ENCODE assay signal across 8 mouse cellular contexts in the genomic region with DNA sequence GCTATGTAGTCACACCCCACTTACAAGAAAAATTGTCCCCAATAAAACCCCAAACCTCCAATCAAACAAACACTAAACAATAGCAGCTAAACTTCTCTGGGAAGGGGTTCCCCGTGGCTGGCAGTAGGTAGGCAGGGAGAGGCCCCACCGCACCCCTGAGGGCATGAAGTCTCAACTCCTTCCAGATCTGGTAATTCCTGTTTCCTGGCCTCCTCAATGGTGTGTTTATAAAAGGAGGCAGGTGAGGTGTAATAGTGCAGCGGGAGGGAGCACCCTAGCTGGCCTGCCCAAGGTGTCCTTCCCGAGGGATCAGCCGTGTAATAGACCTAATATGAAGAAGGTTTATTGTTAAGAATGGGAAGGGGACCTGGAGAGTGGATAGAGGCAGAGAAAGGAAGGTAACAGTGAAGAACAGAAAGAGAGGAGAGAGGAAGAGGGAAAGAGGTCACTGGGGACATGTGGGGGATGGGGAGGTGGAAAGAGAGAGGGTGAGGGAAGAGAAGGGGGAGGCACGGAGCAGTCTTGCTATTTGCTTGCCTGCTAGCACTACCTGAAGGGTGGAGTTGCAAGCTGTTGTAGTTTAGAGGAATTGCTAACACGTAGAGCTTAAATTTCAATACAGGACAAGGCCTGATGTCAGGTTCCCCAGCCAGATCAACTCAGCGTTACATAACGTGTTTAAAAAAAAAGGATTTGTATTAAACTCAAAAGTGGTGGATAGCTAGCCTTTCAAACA. TPM values are rescaled to one million over a fixed set of nuclear protein-coding genes. Genes with fewer than 3 reads are reported as not detected.
DNase-seq lines count a peak whose midpoint lies in the region; ATAC-seq and TF ChIP-seq lines count a peak whose summit lies in the region.

No protein-coding gene starts in this region.

- peaks cover 6% of the 10 kb centered on the region; the same call in 1 of the 2 replicates for H3K27me3 ChIP-seq in heart, embryonic 10.5 days (ENCODE audit: insufficient read depth, poor library complexity, severe bottlenecking)
- H3K27me3 ChIP-seq in midbrain, embryonic 11.5 days (ENCODE audit: control insufficient read depth, insufficient read depth, low read length): no peaks in the 10 kb centered on the region
- no peaks in the 10 kb centered on the region for H3K27me3 ChIP-seq in midbrain, embryonic 14.5 days (ENCODE audit: control insufficient read depth, insufficient read depth, low read length)
- no peaks in the 10 kb centered on the region for H3K27me3 ChIP-seq in intestine, postnatal 0 days (replicated peaks; ENCODE audit: control insufficient read depth, insufficient read depth, low read length)
- no peaks in the 10 kb centered on the region for H3K27me3 ChIP-seq in stomach, embryonic 15.5 days (replicated peaks)

- no peaks in the 10 kb centered on the region for H3K9me3 ChIP-seq in heart, embryonic 10.5 days
- no peaks in the 10 kb centered on the region for H3K9me3 ChIP-seq in midbrain, embryonic 11.5 days (ENCODE audit: control insufficient read depth, low read length)
- no peaks in the 10 kb centered on the region for H3K9me3 ChIP-seq in midbrain, embryonic 14.5 days (ENCODE audit: control insufficient read depth, low read length)
- no peaks in the 10 kb centered on the region for H3K9me3 ChIP-seq in intestine, postnatal 0 days (ENCODE audit: control insufficient read depth)
- no peaks in the 10 kb centered on the region for H3K9me3 ChIP-seq in stomach, embryonic 15.5 days

- WGBS in heart, embryonic 10.5 days: 82% methylated on average over 9 of the region's 9 CpGs
- 87% methylated on average over 9 of the region's 9 CpGs for WGBS in midbrain, embryonic 11.5 days
- 88% methylated on average over 9 of the region's 9 CpGs for WGBS in midbrain, embryonic 14.5 days
- WGBS in intestine, postnatal 0 days: 43% methylated on average over 9 of the region's 9 CpGs
- WGBS in stomach, embryonic 15.5 days: 69% methylated on average over 9 of the region's 9 CpGs

- peak overlapping the region; percentile 50; the same call in 1 of the 2 replicates for H3K27ac ChIP-seq in heart, embryonic 10.5 days
- no peak overlapping the region for H3K27ac ChIP-seq in midbrain, embryonic 11.5 days (ENCODE audit: low read depth, low read length)
- no peak overlapping the region for H3K27ac ChIP-seq in midbrain, embryonic 14.5 days (replicated peaks; ENCODE audit: low read depth, low read length)
- H3K27ac ChIP-seq in intestine, postnatal 0 days (ENCODE audit: low read depth, low read length): peak overlapping the region; percentile 50; the same call in 1 of the 2 replicates
- peak overlapping the region; percentile 79 for H3K27ac ChIP-seq in stomach, embryonic 15.5 days

- no peak overlapping the region for H3K4me2 ChIP-seq in midbrain, embryonic 11.5 days
- H3K4me2 ChIP-seq in midbrain, embryonic 14.5 days (ENCODE audit: low read length): no peak overlapping the region
- H3K4me2 ChIP-seq in intestine, postnatal 0 days (replicated peaks; ENCODE audit: low read depth): peak overlapping the region; percentile 61
- peak overlapping the region; percentile 51; the same call in 1 of the 2 replicates for H3K4me2 ChIP-seq in stomach, embryonic 15.5 days

- H3K36me3 ChIP-seq in heart, embryonic 10.5 days: no peaks in the 10 kb centered on the region
- H3K36me3 ChIP-seq in midbrain, embryonic 11.5 days (ENCODE audit: control insufficient read depth, insufficient read depth, low read length): no peaks in the 10 kb centered on the region
- H3K36me3 ChIP-seq in midbrain, embryonic 14.5 days (ENCODE audit: control insufficient read depth, insufficient read depth, low read length): no peaks in the 10 kb centered on the region
- H3K36me3 ChIP-seq in intestine, postnatal 0 days (ENCODE audit: control insufficient read depth, insufficient read depth): no peaks in the 10 kb centered on the region
- no peaks in the 10 kb centered on the region for H3K36me3 ChIP-seq in stomach, embryonic 15.5 days

- H3K9ac ChIP-seq in midbrain, embryonic 11.5 days (ENCODE audit: low read length): no peak overlapping the region
- no peak overlapping the region for H3K9ac ChIP-seq in midbrain, embryonic 14.5 days (replicated peaks; ENCODE audit: low read length)
- no peak overlapping the region for H3K9ac ChIP-seq in intestine, postnatal 0 days (ENCODE audit: low read depth, low read length)
- no peak overlapping the region for H3K9ac ChIP-seq in stomach, embryonic 15.5 days

- no peak for DNase-seq in heart, embryonic 10.5 days (ENCODE audit: low spot score)
- DNase-seq in heart, postnatal 36 days: no peak
- no peak for DNase-seq in midbrain, embryonic 11.5 days (ENCODE audit: low spot score, missing footprints)
- no peak for DNase-seq in midbrain, embryonic 14.5 days
- DNase-seq in B cell, adult 2 months: no peak
- no peak for DNase-seq in left cerebral cortex, postnatal 4 days

- TF ChIP-seq CTCF in intestine, postnatal 0 days (IDR thresholded peaks at IDR 0.05; ENCODE audit: low read depth): no peak

- H3K4me3 ChIP-seq in heart, embryonic 10.5 days: no peak overlapping the region
- no peak overlapping the region for H3K4me3 ChIP-seq in midbrain, embryonic 11.5 days (ENCODE audit: low read depth, low read length)
- no peak overlapping the region for H3K4me3 ChIP-seq in midbrain, embryonic 14.5 days (replicated peaks; ENCODE audit: low read depth, low read length)
- H3K4me3 ChIP-seq in intestine, postnatal 0 days (ENCODE audit: low read depth, low read length): no peak overlapping the region
- H3K4me3 ChIP-seq in stomach, embryonic 15.5 days (replicated peaks): no peak overlapping the region

- H3K4me1 ChIP-seq in heart, embryonic 10.5 days: 0 out of 2 replicates have a peak, but pooled peaks cover 7% of the 10 kb centered on the region
- H3K4me1 ChIP-seq in midbrain, embryonic 11.5 days (ENCODE audit: control insufficient read depth, insufficient read depth, low read length): no peaks in the 10 kb centered on the region
- H3K4me1 ChIP-seq in midbrain, embryonic 14.5 days (ENCODE audit: control insufficient read depth, insufficient read depth, low read length): no peaks in the 10 kb centered on the region
- H3K4me1 ChIP-seq in intestine, postnatal 0 days (replicated peaks; ENCODE audit: control insufficient read depth, insufficient read depth, low read length): 0 out of 2 replicates have a peak, but pooled peaks cover 3% of the 10 kb centered on the region
- H3K4me1 ChIP-seq in stomach, embryonic 15.5 days: 0 out of 2 replicates have a peak, but pooled peaks cover 4% of the 10 kb centered on the region

- ATAC-seq in midbrain, embryonic 11.5 days (ENCODE audit: low FRiP score): peak; percentile 9; the same call in 1 of the 2 replicates
- no peak for ATAC-seq in midbrain, embryonic 14.5 days (ENCODE audit: low FRiP score, low TSS enrichment)
- ATAC-seq in intestine, postnatal 0 days: peak; percentile 48
- ATAC-seq in stomach, embryonic 15.5 days (ENCODE audit: insufficient read depth, low FRiP score, low read depth): peak; percentile 31; the same call in 1 of the 2 replicates

- intact Hi-C loops in heart, postnatal 36 days (cut with DNase I): loop anchor here (5.0 kb wide), 3 partner anchors 53 to 333 kb away; a partner anchor contains a TSS
- intact Hi-C loops in left cerebral cortex, postnatal 4 days (cut with DNase I): loop anchor here (10.0 kb wide), 1 partner anchor 50 kb away; no protein-coding TSS in a partner anchor

RNA-seq across cellular contexts. Expression of a gene that starts 18.9 kb away (rescaled TPM):
- polyA plus RNA-seq in heart, embryonic 10.5 days (2016; fragmentation: Nextera tagmentation; extraction: Ambion mirVana): 36.1 and 41.1 TPM in 2 replicates
- 1 to 10 TPM; 2.7 to 3.2 TPM for total RNA-seq in heart, postnatal 36 days (2021)
- 62.2 and 64.4 TPM in 2 replicates for polyA plus RNA-seq in midbrain, embryonic 11.5 days (2014; fragmentation: Nextera tagmentation; extraction: Ambion mirVana)
- polyA plus RNA-seq in midbrain, embryonic 14.5 days (2014; fragmentation: Nextera tagmentation; extraction: Ambion mirVana): 6.4 and 12.5 TPM in 2 replicates
- 8.7 and 9.0 TPM in 2 replicates for polyA plus RNA-seq in intestine, postnatal 0 days (2015; fragmentation: Nextera tagmentation; extraction: Ambion mirVana)
- 47.5 and 49.7 TPM in 2 replicates for polyA plus RNA-seq in stomach, embryonic 15.5 days (2015; fragmentation: Nextera tagmentation; extraction: Ambion mirVana)
- total RNA-seq in left cerebral cortex, postnatal 4 days (2021): 10 to 100 TPM; 15.8 to 16.5 TPM

Comparison
In these comparisons a context has a peak if more than half of its experiments do, and no peak if none do; other contexts are left out.
1. H3K27ac ChIP-seq: peak in heart, embryonic 10.5 days (single experiment), intestine, postnatal 0 days (single experiment) and stomach, embryonic 15.5 days (single experiment); none in midbrain, embryonic 11.5 days (single experiment) and midbrain, embryonic 14.5 days (single experiment).
2. H3K4me2 ChIP-seq: peak in intestine, postnatal 0 days (single experiment) and stomach, embryonic 15.5 days (single experiment); none in midbrain, embryonic 11.5 days (single experiment) and midbrain, embryonic 14.5 days (single experiment).